Mouse (Mus musculus) CH12.LX (cell line): ENCODE data around the gene Kif3b. TPM values are rescaled to one million over a fixed set of nuclear protein-coding genes. Genes with fewer than 3 reads are reported as not detected.
A peak's percentile ranks its signal among the peaks of the same experiment; 100 is the strongest.

ENCODE experiments used
- DNase-seq: peaks from one replicate; pipeline ENCODE4 v3.0.0-alpha.2; 2013; ENCODE audit errors: extremely low read depth
- H3K27ac ChIP-seq: 2 replicates; pipeline ENCODE4 v1.5.1; 2012; ENCODE audit warnings: low read depth, mild to moderate bottlenecking, control low read depth, moderate library complexity; ENCODE audit not compliant: insufficient read depth
- H3K27me3 ChIP-seq: replicated peaks from 2 replicates; pipeline ENCODE3; 2012; ENCODE audit warnings: inconsistent platforms
- H3K36me3 ChIP-seq, 2 experiments: replicated peaks in 1 of 2; 2 replicates each; pipeline versions ENCODE3 to v1.6.1; 2012; ENCODE audit warnings: inconsistent platforms in 1 of 2, low read length in 1 of 2, mild to moderate bottlenecking in 1 of 2, mixed read lengths in 1 of 2, moderate library complexity in 1 of 2; ENCODE audit not compliant: control insufficient read depth in 1 of 2, insufficient read depth in 1 of 2
- H3K4me1 ChIP-seq, 2 experiments: 2 replicates each; pipeline ENCODE4 v1.6.1; 2012; ENCODE audit warnings: inconsistent platforms in 1 of 2, moderate library complexity in 1 of 2; ENCODE audit not compliant: insufficient read depth in 2 of 2, control insufficient read depth in 1 of 2
- H3K4me2 ChIP-seq: 2 replicates; pipeline ENCODE4 v1.6.1; 2012; ENCODE audit warnings: low read depth, mild to moderate bottlenecking, control low read depth; ENCODE audit not compliant: poor library complexity, insufficient read depth, severe bottlenecking
- H3K4me3 ChIP-seq, 3 experiments: fragments of 150-350 bp in 1 of 3; sonication (generic) in 1 of 3; replicated peaks in 1 of 3; 2 replicates each; pipeline versions ENCODE3 to v1.5.1; 2011 to 2012; ENCODE audit warnings: low read depth in 2 of 3, low read length in 2 of 3, mild to moderate bottlenecking in 2 of 3, moderate library complexity in 2 of 3, control low read depth in 1 of 3, improper control_type of control experiment in 1 of 3, inconsistent platforms in 1 of 3, mixed read lengths in 1 of 3; ENCODE audit not compliant: poor library complexity in 1 of 3
- H3K79me2 ChIP-seq: replicated peaks from 2 replicates; pipeline ENCODE4 v1.6.1; 2012; ENCODE audit warnings: mild to moderate bottlenecking, moderate library complexity; ENCODE audit not compliant: control insufficient read depth, poor library complexity, insufficient read depth, severe bottlenecking; ENCODE audit errors: extremely low read depth
- H3K9ac ChIP-seq: 2 replicates; pipeline ENCODE4 v1.6.1; 2012; ENCODE audit warnings: low read depth, mild to moderate bottlenecking, control low read depth, moderate library complexity; ENCODE audit not compliant: insufficient read depth
- H3K9me3 ChIP-seq: replicated peaks from 2 replicates; pipeline ENCODE3; 2012; ENCODE audit warnings: low read length, inconsistent platforms, mixed read lengths
- BHLHE40 ChIP-seq: IDR thresholded peaks from 2 replicates; pipeline ENCODE4 v1.6.1; 2011; ENCODE audit warnings: mild to moderate bottlenecking, low read depth, low read length, improper control_type of control experiment
- CHD1 ChIP-seq: IDR thresholded peaks from 2 replicates; pipeline ENCODE4 v1.6.1; 2012; ENCODE audit warnings: low read depth, low read length, improper control_type of control experiment, inconsistent platforms
- CHD2 ChIP-seq: IDR thresholded peaks from 2 replicates; pipeline ENCODE4 v1.6.1; 2011; ENCODE audit warnings: low read length, improper control_type of control experiment
- ELF1 ChIP-seq: IDR thresholded peaks from 2 replicates; pipeline ENCODE4 v1.6.1; 2014; ENCODE audit warnings: low read depth, mild to moderate bottlenecking, inconsistent platforms, low read length, improper control_type of control experiment
- JUN ChIP-seq: IDR thresholded peaks from 2 replicates; pipeline ENCODE4 v1.6.1; 2011; ENCODE audit warnings: low read depth, mild to moderate bottlenecking, low read length, improper control_type of control experiment, moderate library complexity; ENCODE audit not compliant: insufficient read depth
- KAT2A ChIP-seq: IDR thresholded peaks from 2 replicates; pipeline ENCODE4 v1.6.1; 2012; ENCODE audit warnings: low read length, improper control_type of control experiment, inconsistent platforms; ENCODE audit not compliant: insufficient replicate concordance
- MAZ ChIP-seq: IDR thresholded peaks from 2 replicates; pipeline ENCODE4 v1.6.1; 2012; ENCODE audit warnings: low read depth, mild to moderate bottlenecking, inconsistent platforms, low read length, improper control_type of control experiment, moderate library complexity
- MEF2A ChIP-seq: IDR thresholded peaks from 2 replicates; pipeline ENCODE4 v1.6.1; 2014; ENCODE audit warnings: low read depth, mild to moderate bottlenecking, inconsistent platforms, low read length, improper control_type of control experiment, borderline replicate concordance
- MYC ChIP-seq: IDR thresholded peaks from 2 replicates; pipeline ENCODE4 v1.6.1; 2011; ENCODE audit warnings: low read depth, mild to moderate bottlenecking, improper control_type of control experiment, low read length
- POLR2AphosphoS2 ChIP-seq: IDR thresholded peaks from 2 replicates; pipeline ENCODE4 v1.6.1; 2011; ENCODE audit warnings: low read depth, low read length, improper control_type of control experiment
- RCOR1 ChIP-seq: conservative IDR thresholded peaks from 2 replicates; pipeline ENCODE4 v1.6.1; 2012; ENCODE audit warnings: low read depth, mild to moderate bottlenecking, inconsistent platforms, low read length, improper control_type of control experiment
- SIN3A ChIP-seq: IDR thresholded peaks from 2 replicates; pipeline ENCODE4 v1.6.1; 2012; ENCODE audit warnings: low read length, improper control_type of control experiment, inconsistent platforms
- SMC3 ChIP-seq: IDR thresholded peaks from 2 replicates; pipeline ENCODE4 v1.6.1; 2011; ENCODE audit warnings: low read depth, low read length, improper control_type of control experiment
- TCF12 ChIP-seq: IDR thresholded peaks from 2 replicates; pipeline ENCODE4 v1.6.1; 2014; ENCODE audit warnings: low read depth, mild to moderate bottlenecking, inconsistent platforms, low read length, improper control_type of control experiment
- USF2 ChIP-seq: conservative IDR thresholded peaks from 2 replicates; pipeline ENCODE4 v1.6.1; 2011; ENCODE audit warnings: low read depth, low read length, improper control_type of control experiment
- ZKSCAN1 ChIP-seq: IDR thresholded peaks from 2 replicates; pipeline ENCODE4 v1.6.1; 2012; ENCODE audit warnings: low read depth, inconsistent platforms, low read length, improper control_type of control experiment, borderline replicate concordance
- ZNF384 ChIP-seq: IDR thresholded peaks from 2 replicates; pipeline ENCODE4 v1.6.1; 2012; ENCODE audit warnings: low read depth, low read length, improper control_type of control experiment, inconsistent platforms
- dilution Hi-C: fragments of 300-500 bp; cut with MboI; formaldehyde crosslinking; loops from 2 replicates; pipeline ENCODE4 v1.14.3; 2020; ENCODE audit warnings: low sequenced_read_pairs; ENCODE audit not compliant: extremely low pct_unique_long_range_greater_than_20kb, extremely low pct_ligation_motif_present
- in situ Hi-C: fragments of 300-500 bp; cut with MboI; formaldehyde crosslinking; loops from 3 replicates; pipeline ENCODE4 v1.14.3; 2019; ENCODE audit warnings: low sequenced_read_pairs, low pct_ligation_motif_present, low pct_unique_long_range_greater_than_20kb, mixed read lengths
- polyA plus RNA-seq: library from polyadenylated mRNA; unstranded; fragments of >175 nt; gene quantifications from 2 replicates; pipeline ENCODE4 v1.2.1, GENCODE M21; 2012; ENCODE audit warnings: low read depth; ENCODE audit not compliant: insufficient read length
- total RNA-seq, 2 experiments: library from RNA; depleted of rRNA; stranded (reverse); fragments of 300-350 nt in 1 of 2; fragments of >200 nt in 1 of 2; gene quantifications; 2 replicates each; pipeline ENCODE4 v1.2.3; 2012 to 2014

Kif3b gene
- total and polyA plus RNA-seq, 3 experiments: 8.5 to 16.5 (median 10.6) TPM

- dilution Hi-C loops: no loop called here
- no peak overlapping the region for H3K27ac ChIP-seq
- H3K4me2 ChIP-seq: no peak overlapping the region
- H3K4me1 ChIP-seq: peaks cover 15 to 36% of the 10 kb centered on the region in 2 experiments
- TF ChIP-seq TCF12: no peak
- no peak for TF ChIP-seq SMC3
- TF ChIP-seq BHLHE40: no peak
- TF ChIP-seq MAZ: no peak
- TF ChIP-seq MEF2A: no peak
- TF ChIP-seq RCOR1: no peak
- no peak for TF ChIP-seq ZNF384
- no peak for TF ChIP-seq JUN
- TF ChIP-seq POLR2AphosphoS2: no peak
- TF ChIP-seq ZKSCAN1: no peak
- no peak for TF ChIP-seq MYC
- TF ChIP-seq SIN3A: no peak
- no peak for TF ChIP-seq USF2
- no peak for TF ChIP-seq CHD2
- H3K79me2 ChIP-seq: no peaks in the 10 kb centered on the region
- peaks cover 25 to 53% of the 10 kb centered on the region in 2 experiments for H3K36me3 ChIP-seq
- in situ Hi-C loops: no loop called here
- no peaks in the 10 kb centered on the region for H3K27me3 ChIP-seq
- H3K4me3 ChIP-seq: no peak overlapping the region
- H3K9me3 ChIP-seq: no peaks in the 10 kb centered on the region
- H3K9ac ChIP-seq: no peak overlapping the region
- DNase-seq: no peak
These were observed 34.6 kb upstream of the Kif3b start for GRCm38 (mm10) chr2:153256604-153257003.

- Histone ChIP-seq H3K27ac (peak overlapping the region; percentile 69), H3K4me3 (no peak overlapping the region), H3K9ac (no peak overlapping the region), H3K4me1 (peaks cover 28 to 57% of the 10 kb centered on the region in 2 experiments), H3K27me3 (no peaks in the 10 kb centered on the region), H3K9me3 (peaks cover 12% of the 10 kb centered on the region)
- dilution Hi-C loops: no loop called here
- no peak for DNase-seq
- TF ChIP-seq ELF1 (0 out of 2 replicates have a peak, but pooled peaks have one; percentile 8), CHD1 (no peak), KAT2A (no peak)
- TF ChIP-seq, all 38 proteins: peak for 1
- in situ Hi-C loops: no loop called here
- Histone ChIP-seq H3K36me3 (peaks cover 26 to 52% of the 10 kb centered on the region in 2 experiments), H3K79me2 (no peaks in the 10 kb centered on the region), H3K4me2 (no peak overlapping the region; the same call in 1 of the 2 replicates)
These were observed 32.0 kb upstream of the Kif3b start for GRCm38 (mm10) chr2:153259030-153259863.
